Mouse (Mus musculus): ENCODE measurements around the gene Olfr615. TPM values are rescaled to one million over a fixed set of nuclear protein-coding genes. Genes with fewer than 3 reads are reported as not detected.

Gene Olfr615
- polyA plus RNA-seq, 1 experiment from 2014 or later: not detected

Small RNA genes within 50 kb of the gene (microRNA-seq; reads per million reads assigned to microRNA genes)
- gene Gm26506: not detected

Other genes with a start within 250 kb of the Olfr615 start
- gene Olfr597, start 239.8 kb upstream of the Olfr615 start, polyA plus RNA-seq (2015; fragmentation: Nextera tagmentation; extraction: Ambion mirVana): not detected in 2 replicates
- gene Olfr598, start 232.5 kb upstream of the Olfr615 start, polyA plus RNA-seq (2015; fragmentation: Nextera tagmentation; extraction: Ambion mirVana): not detected in 2 replicates
- not detected in 2 replicates for gene Olfr599, start 220.2 kb upstream of the Olfr615 start, polyA plus RNA-seq (2015; fragmentation: Nextera tagmentation; extraction: Ambion mirVana)
- not detected in 2 replicates for gene Olfr600, start 206.4 kb upstream of the Olfr615 start, polyA plus RNA-seq (2015; fragmentation: Nextera tagmentation; extraction: Ambion mirVana)
- not detected in 2 replicates for gene Olfr601, start 193.4 kb upstream of the Olfr615 start, polyA plus RNA-seq (2015; fragmentation: Nextera tagmentation; extraction: Ambion mirVana)
- gene Olfr603, start 169.9 kb upstream of the Olfr615 start, polyA plus RNA-seq (2015; fragmentation: Nextera tagmentation; extraction: Ambion mirVana): not detected in 2 replicates
- not detected in 2 replicates for gene Usp17lc, start 141.0 kb upstream of the Olfr615 start, polyA plus RNA-seq (2015; fragmentation: Nextera tagmentation; extraction: Ambion mirVana)
- not detected in 2 replicates for gene Olfr605, start 110.6 kb upstream of the Olfr615 start, polyA plus RNA-seq (2015; fragmentation: Nextera tagmentation; extraction: Ambion mirVana)
- gene Olfr606, start 107.0 kb upstream of the Olfr615 start, polyA plus RNA-seq (2015; fragmentation: Nextera tagmentation; extraction: Ambion mirVana): not detected in 2 replicates
- not detected in 2 replicates for gene Olfr607, start 91.9 kb upstream of the Olfr615 start, polyA plus RNA-seq (2015; fragmentation: Nextera tagmentation; extraction: Ambion mirVana)
- gene Olfr608, start 86.2 kb upstream of the Olfr615 start, polyA plus RNA-seq (2015; fragmentation: Nextera tagmentation; extraction: Ambion mirVana): not detected in 2 replicates
- gene Olfr609, start 58.0 kb upstream of the Olfr615 start, polyA plus RNA-seq (2015; fragmentation: Nextera tagmentation; extraction: Ambion mirVana): not detected in 2 replicates
- gene Olfr610, start 44.0 kb upstream of the Olfr615 start, polyA plus RNA-seq (2015; fragmentation: Nextera tagmentation; extraction: Ambion mirVana): not detected in 2 replicates
- gene Olfr611, start 35.2 kb upstream of the Olfr615 start, polyA plus RNA-seq (2015; fragmentation: Nextera tagmentation; extraction: Ambion mirVana): not detected in 2 replicates
- not detected in 2 replicates for gene Olfr612, start 13.4 kb upstream of the Olfr615 start, polyA plus RNA-seq (2015; fragmentation: Nextera tagmentation; extraction: Ambion mirVana)
- gene Olfr613, start 8.0 kb upstream of the Olfr615 start, polyA plus RNA-seq (2015; fragmentation: Nextera tagmentation; extraction: Ambion mirVana): not detected in 2 replicates
- not detected in 2 replicates for gene Olfr616, start 13.1 kb downstream of the Olfr615 start, polyA plus RNA-seq (2015; fragmentation: Nextera tagmentation; extraction: Ambion mirVana)
- gene Olfr617, start 17.0 kb downstream of the Olfr615 start, polyA plus RNA-seq (2015; fragmentation: Nextera tagmentation; extraction: Ambion mirVana): not detected in 2 replicates
- not detected in 2 replicates for gene Olfr618, start 34.0 kb downstream of the Olfr615 start, polyA plus RNA-seq (2015; fragmentation: Nextera tagmentation; extraction: Ambion mirVana)
- not detected in 2 replicates for gene Olfr619, start 44.5 kb downstream of the Olfr615 start, polyA plus RNA-seq (2015; fragmentation: Nextera tagmentation; extraction: Ambion mirVana)
- not detected in 2 replicates for gene Olfr620, start 56.5 kb downstream of the Olfr615 start, polyA plus RNA-seq (2015; fragmentation: Nextera tagmentation; extraction: Ambion mirVana)
- not detected in 2 replicates for gene Olfr622, start 86.6 kb downstream of the Olfr615 start, polyA plus RNA-seq (2015; fragmentation: Nextera tagmentation; extraction: Ambion mirVana)
- gene Olfr623, start 107.6 kb downstream of the Olfr615 start, polyA plus RNA-seq (2015; fragmentation: Nextera tagmentation; extraction: Ambion mirVana): not detected in 2 replicates
- 0.08 TPM in 1 of 2 replicates, not detected in the other for gene Olfr624, start 115.1 kb downstream of the Olfr615 start, polyA plus RNA-seq (2015; fragmentation: Nextera tagmentation; extraction: Ambion mirVana)
- gene Olfr625-ps1, start 126.6 kb downstream of the Olfr615 start, polyA plus RNA-seq (2015; fragmentation: Nextera tagmentation; extraction: Ambion mirVana): not detected in 2 replicates
- gene Olfr243, start 158.6 kb downstream of the Olfr615 start, polyA plus RNA-seq (2015; fragmentation: Nextera tagmentation; extraction: Ambion mirVana): not detected in 2 replicates
- not detected in 2 replicates for gene Olfr628, start 174.3 kb downstream of the Olfr615 start, polyA plus RNA-seq (2015; fragmentation: Nextera tagmentation; extraction: Ambion mirVana)
- not detected in 2 replicates for gene Olfr629, start 188.9 kb downstream of the Olfr615 start, polyA plus RNA-seq (2015; fragmentation: Nextera tagmentation; extraction: Ambion mirVana)
- not detected in 2 replicates for gene Olfr630, start 201.3 kb downstream of the Olfr615 start, polyA plus RNA-seq (2015; fragmentation: Nextera tagmentation; extraction: Ambion mirVana)
- gene Olfr69, start 215.5 kb downstream of the Olfr615 start, polyA plus RNA-seq (2015; fragmentation: Nextera tagmentation; extraction: Ambion mirVana): not detected in 2 replicates
- not detected in 2 replicates for gene Olfr68, start 223.6 kb downstream of the Olfr615 start, polyA plus RNA-seq (2015; fragmentation: Nextera tagmentation; extraction: Ambion mirVana)
- gene Olfr67, start 235.7 kb downstream of the Olfr615 start, polyA plus RNA-seq (2015; fragmentation: Nextera tagmentation; extraction: Ambion mirVana): not detected in 2 replicates

Data from limb, embryonic 13.5 days (tissue).